Mouse (Mus musculus) stomach, embryonic 16.5 days (tissue): ENCODE results near the gene Mad2l2. TPM values are rescaled to one million over a fixed set of nuclear protein-coding genes. Genes with fewer than 3 reads are reported as not detected.

Experiments
- ATAC-seq: fragments of 200-750 bp; cut with Nextera tagmentation; 2 replicates; pipeline ENCODE4 v1.8.0; 2017; ENCODE audit warnings: moderate number of reproducible peaks, moderate TSS enrichment; ENCODE audit not compliant: insufficient read depth, low FRiP score
- H3K27ac ChIP-seq: fragments of 300-500 bp; sonication (generic); 2 replicates; pipeline ENCODE4 v1.5.1; 2014; ENCODE audit warnings: low read length
- H3K27me3 ChIP-seq: fragments of 300-500 bp; sonication (generic); 2 replicates; pipeline ENCODE4 v1.6.1; 2014; ENCODE audit warnings: low read length, control low read depth, mixed read lengths; ENCODE audit not compliant: control insufficient read depth, insufficient read depth
- H3K36me3 ChIP-seq: fragments of 300-500 bp; sonication (generic); 2 replicates; pipeline ENCODE4 v1.6.1; 2014; ENCODE audit warnings: low read length; ENCODE audit not compliant: control insufficient read depth, insufficient read depth
- H3K4me1 ChIP-seq: fragments of 300-500 bp; sonication (generic); 2 replicates; pipeline ENCODE4 v1.6.1; 2014; ENCODE audit warnings: low read length, control low read depth, mixed read lengths; ENCODE audit not compliant: control insufficient read depth, insufficient read depth
- H3K4me2 ChIP-seq: fragments of 300-500 bp; sonication (generic); 2 replicates; pipeline ENCODE4 v1.6.1; 2014; ENCODE audit warnings: low read depth, low read length, mixed read lengths
- H3K4me3 ChIP-seq: fragments of 300-500 bp; sonication (generic); replicated peaks from 2 replicates; pipeline ENCODE4 v1.5.1; 2014; ENCODE audit warnings: mild to moderate bottlenecking, low read length
- H3K9ac ChIP-seq: fragments of 300-500 bp; sonication (generic); 2 replicates; pipeline ENCODE4 v1.6.1; 2014; ENCODE audit warnings: low read length
- H3K9me3 ChIP-seq: fragments of 300-500 bp; sonication (generic); replicated peaks from 2 replicates; pipeline ENCODE4 v1.6.1; 2016; ENCODE audit warnings: low read length, control low read depth; ENCODE audit not compliant: control insufficient read depth
- WGBS: fragments of 180-500 bp; shearing (Covaris S2); extraction: QIAGEN DNeasy Blood & Tissue Kit; methylation state at CpG from one replicate; pipeline ENCODE4 v1.1.7; 2014; 5-methylcytosine and 5-hydroxymethylcytosine counted together
- polyA plus RNA-seq: library from polyadenylated mRNA; unstranded; fragments of >200 nt; fragmentation: Nextera tagmentation; extraction: Ambion mirVana; gene quantifications from 2 replicates; pipeline ENCODE4 v1.2.1, GENCODE M21; 2015

Gene Mad2l2
- 35.1 and 36.1 TPM in 2 replicates for polyA plus RNA-seq

- Histone ChIP-seq H3K36me3 (no peaks in the 10 kb centered on the region), H3K27ac (no peak within 1 kb of the TSS), H3K4me3 (peak within 1 kb of the TSS; percentile 66), H3K4me2 (peak within 1 kb of the TSS; percentile 98), H3K9me3 (no peaks in the 10 kb centered on the region), H3K9ac (peak within 1 kb of the TSS; percentile 71), H3K27me3 (peaks cover 32% of the 10 kb centered on the region), H3K4me1 (peaks cover 5% of the 10 kb centered on the region; the same call in 1 of the 2 replicates)
- under 1% methylated on average over 18 of the region's 18 CpGs for WGBS
- ATAC-seq = no peak
Measured at GRCm38 (mm10) chr4:148130133-148130532, at the start of gene Mad2l2. Mad2l2 (plus strand) TSS chr4:148130384.

GRCm38 (mm10) chr4:148080597-148080973 lies 49.6 kb upstream of the Mad2l2 start:
- no peak overlapping the region for H3K4me3 ChIP-seq
- H3K9ac ChIP-seq = no peak overlapping the region
- peaks cover 22% of the 10 kb centered on the region for H3K4me1 ChIP-seq
- H3K36me3 ChIP-seq = no peaks in the 10 kb centered on the region; the same call in 1 of the 2 replicates
- H3K4me2 ChIP-seq = no peak overlapping the region
- H3K9me3 ChIP-seq = no peaks in the 10 kb centered on the region
- H3K27ac ChIP-seq = no peak overlapping the region
- no peaks in the 10 kb centered on the region for H3K27me3 ChIP-seq
- ATAC-seq = no peak
- 90% methylated on average over 1 of the region's 1 CpGs for WGBS

GRCm38 (mm10) chr4:148081201-148081600 lies 49.0 kb upstream of the Mad2l2 start:
- Histone ChIP-seq H3K9me3 (no peaks in the 10 kb centered on the region), H3K4me3 (no peak overlapping the region), H3K36me3 (no peaks in the 10 kb centered on the region; the same call in 1 of the 2 replicates), H3K4me1 (peaks cover 28% of the 10 kb centered on the region), H3K4me2 (no peak overlapping the region), H3K9ac (no peak overlapping the region), H3K27me3 (no peaks in the 10 kb centered on the region), H3K27ac (no peak overlapping the region)
- 96% methylated on average over 10 of the region's 10 CpGs for whole genome bisulfite sequencing
- ATAC-seq = no peak

- peaks cover 35% of the 10 kb centered on the region for H3K4me1 ChIP-seq
- no peaks in the 10 kb centered on the region for H3K9me3 ChIP-seq
- H3K36me3 ChIP-seq = no peaks in the 10 kb centered on the region; the same call in 1 of the 2 replicates
- H3K4me2 ChIP-seq = no peak overlapping the region
- 49% methylated on average over 12 of the region's 12 CpGs for WGBS
- ATAC-seq = peak; percentile 12; the same call in 1 of the 2 replicates
- no peak overlapping the region for H3K9ac ChIP-seq
- H3K27me3 ChIP-seq = no peaks in the 10 kb centered on the region
- no peak overlapping the region for H3K27ac ChIP-seq
- no peak overlapping the region for H3K4me3 ChIP-seq
Measured at GRCm38 (mm10) chr4:148082257-148083044, 47.7 kb upstream of the Mad2l2 start.

- no peak overlapping the region for H3K4me2 ChIP-seq
- WGBS = 49% methylated on average over 21 of the region's 21 CpGs
- no peaks in the 10 kb centered on the region; the same call in 1 of the 2 replicates for H3K36me3 ChIP-seq
- no peak overlapping the region for H3K4me3 ChIP-seq
- no peak overlapping the region; the same call in 1 of the 2 replicates for H3K9ac ChIP-seq
- peaks cover 39% of the 10 kb centered on the region for H3K4me1 ChIP-seq
- H3K27ac ChIP-seq = no peak overlapping the region
- H3K9me3 ChIP-seq = no peaks in the 10 kb centered on the region
- ATAC-seq = no peak
- no peaks in the 10 kb centered on the region for H3K27me3 ChIP-seq
Measured at GRCm38 (mm10) chr4:148083176-148083899, 46.8 kb upstream of the Mad2l2 start.

- Histone ChIP-seq H3K27me3 (no peaks in the 10 kb centered on the region), H3K4me1 (peaks cover 39% of the 10 kb centered on the region), H3K9me3 (no peaks in the 10 kb centered on the region), H3K36me3 (no peaks in the 10 kb centered on the region; the same call in 1 of the 2 replicates), H3K4me2 (no peak overlapping the region), H3K4me3 (no peak overlapping the region), H3K27ac (no peak overlapping the region), H3K9ac (no peak overlapping the region)
- no peak for ATAC-seq
- 15% methylated on average over 7 of the region's 8 CpGs for WGBS
Measured at GRCm38 (mm10) chr4:148084261-148084714, 45.9 kb upstream of the Mad2l2 start.

GRCm38 (mm10) chr4:148085131-148085906 lies 44.9 kb upstream of the Mad2l2 start:
- no peak for ATAC-seq
- H3K9ac ChIP-seq = peak overlapping the region; percentile 46; the same call in 1 of the 2 replicates
- H3K9me3 ChIP-seq = no peaks in the 10 kb centered on the region
- H3K36me3 ChIP-seq = no peaks in the 10 kb centered on the region; the same call in 1 of the 2 replicates
- no peak overlapping the region for H3K4me3 ChIP-seq
- H3K4me2 ChIP-seq = no peak overlapping the region
- H3K4me1 ChIP-seq = peaks cover 39% of the 10 kb centered on the region
- H3K27ac ChIP-seq = no peak overlapping the region
- no peaks in the 10 kb centered on the region for H3K27me3 ChIP-seq
- WGBS = 49% methylated on average over 10 of the region's 10 CpGs

- H3K9ac ChIP-seq = no peak overlapping the region
- WGBS = 72% methylated on average over 3 of the region's 3 CpGs
- no peak overlapping the region for H3K27ac ChIP-seq
- no peak overlapping the region for H3K4me3 ChIP-seq
- H3K27me3 ChIP-seq = no peaks in the 10 kb centered on the region
- no peaks in the 10 kb centered on the region; the same call in 1 of the 2 replicates for H3K36me3 ChIP-seq
- H3K4me2 ChIP-seq = no peak overlapping the region
- H3K4me1 ChIP-seq = peaks cover 39% of the 10 kb centered on the region
- no peak for ATAC-seq
- H3K9me3 ChIP-seq = no peaks in the 10 kb centered on the region
Measured at GRCm38 (mm10) chr4:148085907-148086305, 44.3 kb upstream of the Mad2l2 start.
